Mouse (Mus musculus): ENCODE data around the gene Mpc2. TPM values are rescaled to one million over a fixed set of nuclear protein-coding genes. Genes with fewer than 3 reads are reported as not detected.

The Mpc2 gene
- total RNA-seq, 4 experiments from 2014 or later, result 99.1 to 113 (median 105) TPM

DNA sequence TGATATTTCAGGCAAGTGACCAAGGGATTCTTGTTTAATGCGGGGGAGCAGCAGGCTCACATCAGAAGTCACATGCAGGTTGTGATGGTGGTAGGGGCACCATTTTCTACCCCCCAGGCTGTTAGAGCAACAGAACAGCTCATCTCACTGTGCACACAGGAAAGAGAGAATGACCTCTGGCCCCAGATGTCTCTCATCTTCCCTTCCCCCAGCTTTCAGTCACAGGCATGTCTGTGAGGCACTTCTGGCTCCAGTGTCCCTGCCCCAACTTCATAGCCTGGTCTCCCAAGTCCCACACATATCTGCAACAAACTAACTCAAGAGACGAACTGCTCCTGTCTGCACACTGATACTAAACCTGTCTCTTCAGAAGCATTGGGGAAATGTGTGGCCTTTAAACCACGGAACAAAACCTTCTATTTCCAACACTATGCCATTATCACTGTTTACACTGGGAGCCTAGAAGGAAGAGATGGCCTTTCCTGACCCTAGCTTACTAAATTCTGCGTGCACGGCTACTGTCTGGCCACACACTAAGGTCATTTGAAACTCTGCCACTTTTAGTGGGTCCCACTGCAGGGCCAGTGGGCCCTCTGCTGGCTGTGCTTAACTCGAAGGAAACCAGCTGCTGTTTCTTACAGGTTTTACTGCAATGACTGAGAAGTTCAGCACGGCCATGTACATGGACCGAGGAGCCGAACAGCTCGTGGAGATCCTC lies 43.0 kb downstream of the Mpc2 start:
- DNase-seq (ENCODE audit: low spot score in 2 of 2), result no peak

- no peak for DNase-seq (ENCODE audit: low spot score in 2 of 2)
Observed at GRCm38 (mm10) chr1:165506303-165506702, 45.9 kb downstream of the Mpc2 start.

GRCm38 (mm10) chr1:165510161-165510560 lies 49.7 kb downstream of the Mpc2 start:
- no peak for DNase-seq (ENCODE audit: low spot score in 2 of 2)

- no peak for DNase-seq (ENCODE audit: low spot score in 2 of 2)
Observed at GRCm38 (mm10) chr1:165520716-165521115, 60.3 kb downstream of the Mpc2 start.

Other genes starting within 250 kb of the Mpc2 start
- gene Tiprl, start 223.6 kb upstream of the Mpc2 start, total RNA-seq (2022), result 10 to 100 TPM; 60.6 to 65.5 (median 62.1) TPM
- gene Gpr161, start 164.8 kb upstream of the Mpc2 start, total RNA-seq (2022), result 10 to 100 TPM in 1 of 4 experiments, 1 to 10 TPM in 3; 7.7 to 10.1 (median 9.0) TPM
- 10 to 100 TPM; 74.9 to 96.5 (median 84.4) TPM for gene Dcaf6, start 162 bp upstream of the Mpc2 start, total RNA-seq (2022)
- under 1 TPM; 0.27 to 0.68 (median 0.41) TPM for gene Adcy10, start 24.5 kb downstream of the Mpc2 start, total RNA-seq (2022)
- gene Mpzl1, start 173.9 kb downstream of the Mpc2 start, total RNA-seq (2022), result 10 to 100 TPM; 25.9 to 34.9 (median 28.8) TPM
- 1 to 10 TPM; 5.5 to 8.2 (median 7.3) TPM for gene Rcsd1, start 249.1 kb downstream of the Mpc2 start, total RNA-seq (2022)

Data from left cerebral cortex, adult 8-10 months (tissue).